Mouse (Mus musculus) hindbrain, embryonic 13.5 days (tissue): ENCODE measurements around the gene Tmc4. TPM values are rescaled to one million over a fixed set of nuclear protein-coding genes. Genes with fewer than 3 reads are reported as not detected.
"Not testable (repeated sequence)": the region's sequence is repeated elsewhere in the genome, so short reads cannot be mapped to it uniquely, and the experiment has no call there.

ENCODE experiments used
- ATAC-seq: fragments of 200-750 bp; cut with Nextera tagmentation; 2 replicates; pipeline ENCODE4 v1.8.0; 2017; ENCODE audit warnings: moderate TSS enrichment; ENCODE audit not compliant: low FRiP score
- H3K27ac ChIP-seq: fragments of 300-500 bp; sonication (generic); 2 replicates; pipeline ENCODE4 v1.5.1; 2015; ENCODE audit warnings: inconsistent platforms, mild to moderate bottlenecking, moderate library complexity
- H3K27me3 ChIP-seq: fragments of 300-500 bp; sonication (generic); 2 replicates; pipeline ENCODE4 v1.6.1; 2015; ENCODE audit warnings: mild to moderate bottlenecking, inconsistent platforms
- H3K36me3 ChIP-seq: fragments of 300-500 bp; sonication (generic); 2 replicates; pipeline ENCODE4 v1.6.1; 2015; ENCODE audit warnings: mild to moderate bottlenecking, inconsistent platforms
- H3K4me1 ChIP-seq: fragments of 300-500 bp; sonication (generic); replicated peaks from 2 replicates; pipeline ENCODE4 v1.6.1; 2015; ENCODE audit warnings: inconsistent platforms
- H3K4me2 ChIP-seq: fragments of 300-500 bp; sonication (generic); 2 replicates; pipeline ENCODE4 v1.6.1; 2015; ENCODE audit warnings: inconsistent platforms, mild to moderate bottlenecking, moderate library complexity
- H3K4me3 ChIP-seq: fragments of 300-500 bp; sonication (generic); 2 replicates; pipeline ENCODE4 v1.5.1; 2015; ENCODE audit warnings: mild to moderate bottlenecking, inconsistent platforms
- H3K9ac ChIP-seq: fragments of 300-500 bp; sonication (generic); 2 replicates; pipeline ENCODE4 v1.6.1; 2015; ENCODE audit warnings: mild to moderate bottlenecking, inconsistent platforms
- H3K9me3 ChIP-seq: fragments of 300-500 bp; sonication (generic); 2 replicates; pipeline ENCODE4 v1.6.1; 2016; ENCODE audit warnings: inconsistent platforms
- WGBS: fragments of 180-500 bp; shearing (Covaris S2); methylation state at CpG from one replicate; pipeline ENCODE4 v1.1.7; 2015; 5-methylcytosine and 5-hydroxymethylcytosine counted together
- polyA plus RNA-seq: library from polyadenylated mRNA; unstranded; fragments of >200 nt; fragmentation: Nextera tagmentation; extraction: Ambion mirVana; gene quantifications from 2 replicates; pipeline ENCODE4 v1.2.1, GENCODE M21; 2015

Tmc4 gene
- polyA plus RNA-seq, 1 experiment from 2014 or later = 5.8 TPM

DNA sequence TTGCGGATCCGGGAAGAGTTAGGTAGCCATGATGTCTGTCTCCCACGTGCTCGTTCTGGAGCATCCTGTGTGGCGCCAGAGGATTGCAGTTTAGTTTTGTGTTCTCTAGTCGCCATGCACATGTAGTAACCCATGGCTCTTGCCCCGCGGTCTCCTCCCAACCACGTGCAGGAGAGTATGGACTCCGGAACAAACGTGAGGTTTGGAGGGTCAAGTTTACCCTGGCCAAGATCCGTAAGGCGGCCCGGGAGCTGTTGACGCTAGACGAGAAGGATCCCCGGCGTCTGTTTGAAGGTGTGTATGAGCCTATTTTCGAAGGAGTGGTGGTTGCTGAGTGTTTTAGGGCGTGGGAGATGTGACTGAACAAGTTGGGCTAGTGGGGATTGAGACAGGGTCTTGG lies 27.1 kb upstream of the Tmc4 start:
- Histone ChIP-seq H3K36me3 (peaks cover 42% of the 10 kb centered on the region), H3K27me3 (no peaks in the 10 kb centered on the region), H3K4me3 (peak overlapping the region; percentile 67), H3K9me3 (no peaks in the 10 kb centered on the region), H3K9ac (peak overlapping the region; percentile 82), H3K4me2 (peak overlapping the region; percentile 84), H3K27ac (peak overlapping the region; percentile 94), H3K4me1 (peaks cover 22% of the 10 kb centered on the region)
- ATAC-seq = peak; percentile 69
- under 1% methylated on average over 20 of the region's 20 CpGs for WGBS

DNA sequence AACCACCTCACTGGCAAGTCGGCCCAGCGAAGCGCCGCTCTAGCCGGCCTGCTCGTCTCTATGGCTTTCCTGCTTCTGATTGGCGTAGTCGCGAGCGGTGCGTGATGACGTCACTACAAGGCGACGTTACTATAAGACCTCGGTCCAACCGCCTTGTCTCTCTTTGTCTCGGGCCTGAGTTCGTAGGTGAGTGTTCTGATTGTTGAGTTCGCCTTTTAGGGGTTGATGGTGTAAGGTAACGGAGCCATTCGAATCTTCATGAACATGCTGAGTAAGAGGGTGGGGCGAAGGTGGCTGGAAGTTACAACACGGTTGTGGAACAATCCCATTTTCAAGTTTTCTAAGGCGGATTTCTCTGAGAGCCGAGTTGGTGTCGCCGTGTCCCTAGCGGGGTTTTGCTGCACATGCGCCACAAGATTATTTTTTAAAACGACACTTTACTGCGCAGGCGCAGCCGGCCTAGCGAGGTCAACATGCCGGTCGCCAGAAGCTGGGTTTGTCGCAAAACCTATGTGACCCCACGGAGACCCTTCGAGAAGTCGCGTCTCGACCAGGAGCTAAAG lies 26.6 kb upstream of the Tmc4 start, which contains the start of gene Rps9:
Gene Rps9, plus strand, starts transcription at position 115 of the 563 bp plus-strand sequence.
- Histone ChIP-seq H3K4me3 (peak within 1 kb of the TSS; percentile 67), H3K4me1 (peaks cover 22% of the 10 kb centered on the region), H3K36me3 (peaks cover 47% of the 10 kb centered on the region), H3K9me3 (no peaks in the 10 kb centered on the region), H3K4me2 (peak within 1 kb of the TSS; percentile 84), H3K9ac (peak within 1 kb of the TSS; percentile 82), H3K27me3 (no peaks in the 10 kb centered on the region), H3K27ac (peak within 1 kb of the TSS; percentile 94)
- ATAC-seq = peak; percentile 92
- under 1% methylated on average over 42 of the region's 42 CpGs for WGBS

DNA sequence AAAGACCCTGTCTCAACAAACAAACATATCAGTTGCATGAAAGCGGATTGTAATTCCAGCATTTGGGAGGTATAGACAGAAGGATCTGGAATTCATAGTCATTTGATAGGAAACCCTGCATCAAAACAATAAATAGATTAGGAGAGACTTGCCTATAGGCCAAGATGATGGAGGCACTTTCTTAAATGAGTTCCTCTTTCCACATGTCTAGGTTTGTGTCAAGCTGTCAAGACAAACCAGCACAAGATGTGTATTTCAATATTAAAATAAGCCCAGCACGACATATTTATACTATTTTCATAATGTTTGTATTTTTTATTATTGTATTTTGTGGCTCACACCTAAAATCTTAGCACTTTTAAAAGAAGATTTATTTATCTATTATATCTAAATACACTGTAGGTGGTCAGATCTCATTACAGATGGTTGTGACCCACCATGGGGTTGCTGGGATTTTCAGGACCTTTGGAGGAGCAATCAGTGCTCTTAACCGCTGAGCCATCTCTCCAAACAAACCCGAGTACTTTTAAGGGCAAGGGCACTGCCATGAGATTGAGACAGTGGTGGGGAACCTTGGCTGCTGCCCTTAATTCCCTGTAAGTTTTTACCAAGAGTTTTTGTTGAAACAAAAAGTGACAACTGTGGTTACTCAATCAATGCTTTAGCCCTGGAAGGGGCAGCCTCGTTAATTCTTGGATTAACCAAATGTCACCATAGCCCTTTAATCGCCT lies 26.0 kb upstream of the Tmc4 start:
- H3K4me1 ChIP-seq = peaks cover 22% of the 10 kb centered on the region
- H3K9ac ChIP-seq = peak overlapping the region; percentile 82
- no peaks in the 10 kb centered on the region for H3K27me3 ChIP-seq
- peak; percentile 55 for ATAC-seq
- WGBS = 21% methylated on average over 6 of the region's 6 CpGs
- peak overlapping the region; percentile 84 for H3K4me2 ChIP-seq
- H3K36me3 ChIP-seq = peaks cover 53% of the 10 kb centered on the region
- H3K9me3 ChIP-seq = no peaks in the 10 kb centered on the region
- peak overlapping the region; percentile 67 for H3K4me3 ChIP-seq
- H3K27ac ChIP-seq = peak overlapping the region; percentile 94

DNA sequence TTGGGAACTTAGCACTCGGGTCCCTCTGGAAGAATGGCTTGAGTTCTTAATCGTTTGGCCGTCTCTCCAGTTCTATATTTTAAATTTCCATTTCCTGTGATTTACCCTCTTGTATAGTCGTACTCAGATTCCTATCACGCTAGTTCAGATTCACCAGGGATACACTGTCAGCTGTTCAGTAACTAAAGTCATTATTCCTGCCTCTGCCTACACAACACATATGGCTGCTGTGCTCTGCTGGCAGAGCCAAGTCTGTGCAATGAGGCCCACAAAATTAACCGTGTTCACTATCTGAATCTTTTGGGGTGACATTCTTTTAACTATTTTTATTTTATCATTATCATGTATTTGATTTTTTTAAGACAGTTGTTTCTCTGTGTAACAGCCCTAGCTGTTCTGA lies 21.1 kb upstream of the Tmc4 start:
- H3K27me3 ChIP-seq = no peaks in the 10 kb centered on the region
- 94% methylated on average over 6 of the region's 6 CpGs for WGBS
- H3K36me3 ChIP-seq = peaks cover 51% of the 10 kb centered on the region
- H3K27ac ChIP-seq = no peak overlapping the region
- peaks cover 12% of the 10 kb centered on the region for H3K4me1 ChIP-seq
- no peak for ATAC-seq
- no peaks in the 10 kb centered on the region for H3K9me3 ChIP-seq
- H3K9ac ChIP-seq = no peak overlapping the region
- H3K4me3 ChIP-seq = no peak overlapping the region
- H3K4me2 ChIP-seq = no peak overlapping the region

DNA sequence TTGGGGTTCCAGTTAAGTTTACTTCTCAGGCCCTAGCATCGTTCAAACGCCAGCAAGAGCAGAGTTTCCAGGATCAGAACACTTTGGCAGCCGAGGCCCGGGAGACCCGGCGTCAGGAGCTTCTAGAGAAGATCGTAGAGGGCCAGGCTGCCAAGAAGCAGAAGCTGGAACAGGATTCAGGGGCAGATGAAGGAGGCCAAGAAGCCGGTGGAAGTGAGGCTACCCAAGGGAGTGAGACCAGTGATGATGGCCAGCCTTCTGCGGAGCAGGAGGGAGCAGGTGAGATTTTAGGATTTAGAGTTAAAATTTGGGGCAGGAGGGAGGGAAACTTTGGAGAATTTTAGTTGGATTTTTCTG lies 17.6 kb upstream of the Tmc4 start:
- not testable (repeated sequence) for H3K9me3 ChIP-seq, H3K27me3 ChIP-seq, ATAC-seq
- Histone ChIP-seq H3K4me1 (peaks cover 29% of the 10 kb centered on the region), H3K4me3 (peak overlapping the region; percentile 74), H3K9ac (peak overlapping the region; percentile 95), H3K4me2 (peak overlapping the region; percentile 84), H3K27ac (peak overlapping the region; percentile 95), H3K36me3 (peaks cover 34% of the 10 kb centered on the region)
- WGBS = 9% methylated on average over 9 of the region's 9 CpGs

DNA sequence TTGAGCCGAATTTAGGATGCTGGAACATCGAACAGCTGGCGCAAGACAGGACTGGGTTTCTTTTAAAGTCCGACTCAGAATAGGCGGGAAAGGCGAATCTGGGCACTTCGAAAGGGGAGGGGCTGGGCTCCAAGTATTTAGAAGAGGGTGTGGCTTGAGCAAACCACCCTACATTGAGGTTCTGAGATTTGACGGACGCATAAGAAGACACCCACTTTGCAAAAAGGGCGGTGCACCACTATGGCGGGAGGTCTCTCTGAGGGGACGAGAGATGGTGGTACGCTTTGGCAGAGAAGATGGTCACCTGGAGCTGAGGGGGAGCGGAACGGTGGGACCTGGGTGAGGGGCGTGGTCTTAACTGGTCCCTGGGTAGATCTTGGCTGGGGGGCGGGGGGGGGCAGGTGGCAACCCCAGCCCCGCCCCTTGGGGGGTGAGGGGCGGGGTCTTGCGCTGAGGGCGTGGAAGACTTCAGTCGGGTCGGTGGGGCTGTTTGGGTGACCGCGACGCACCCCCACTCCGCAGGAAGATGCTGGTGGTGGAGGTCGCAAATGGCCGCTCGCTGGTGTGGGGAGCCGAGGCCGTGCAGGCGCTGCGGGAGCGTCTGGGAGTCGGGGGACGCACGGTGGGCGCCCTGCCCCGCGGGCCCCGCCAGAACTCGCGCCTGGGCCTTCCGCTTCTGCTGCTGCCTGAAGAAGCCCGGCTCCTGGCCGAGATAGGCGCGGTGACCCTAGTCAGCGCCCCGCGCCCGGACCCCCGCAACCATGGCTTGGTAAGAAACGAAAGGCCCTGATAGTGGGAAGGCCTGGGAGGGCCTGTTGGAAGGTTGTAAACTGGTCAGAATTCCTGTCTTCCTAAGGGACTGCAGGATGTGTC lies 17.0 kb upstream of the Tmc4 start:
- H3K27ac ChIP-seq = peak overlapping the region; percentile 95
- H3K9me3 ChIP-seq = no peaks in the 10 kb centered on the region
- no peaks in the 10 kb centered on the region for H3K27me3 ChIP-seq
- peaks cover 28% of the 10 kb centered on the region for H3K36me3 ChIP-seq
- H3K9ac ChIP-seq = peak overlapping the region; percentile 95
- peak overlapping the region; percentile 74 for H3K4me3 ChIP-seq
- ATAC-seq = peak; percentile 18
- peaks cover 29% of the 10 kb centered on the region for H3K4me1 ChIP-seq
- peak overlapping the region; percentile 84 for H3K4me2 ChIP-seq
- under 1% methylated on average over 43 of the region's 55 CpGs for WGBS

DNA sequence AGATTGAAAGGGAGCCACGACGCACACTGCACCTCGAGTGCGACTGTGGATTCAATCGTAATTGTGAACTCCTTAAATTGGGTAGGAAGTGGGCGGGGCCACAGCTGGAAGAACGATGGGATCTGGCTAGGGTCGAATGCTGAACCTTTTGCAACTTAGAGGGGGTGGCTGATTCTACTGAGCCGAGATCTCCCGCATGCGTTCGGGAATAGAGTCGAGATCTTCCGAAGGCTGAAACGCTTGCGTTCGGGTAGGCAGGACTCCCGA lies 16.4 kb upstream of the Tmc4 start:
- Histone ChIP-seq H3K9me3 (no peaks in the 10 kb centered on the region), H3K4me3 (peak overlapping the region; percentile 74), H3K4me2 (peak overlapping the region; percentile 84), H3K9ac (peak overlapping the region; percentile 95), H3K36me3 (peaks cover 24% of the 10 kb centered on the region), H3K4me1 (peaks cover 29% of the 10 kb centered on the region), H3K27ac (peak overlapping the region; percentile 95), H3K27me3 (no peaks in the 10 kb centered on the region)
- under 1% methylated on average over 18 of the region's 18 CpGs for WGBS
- ATAC-seq = no peak

DNA sequence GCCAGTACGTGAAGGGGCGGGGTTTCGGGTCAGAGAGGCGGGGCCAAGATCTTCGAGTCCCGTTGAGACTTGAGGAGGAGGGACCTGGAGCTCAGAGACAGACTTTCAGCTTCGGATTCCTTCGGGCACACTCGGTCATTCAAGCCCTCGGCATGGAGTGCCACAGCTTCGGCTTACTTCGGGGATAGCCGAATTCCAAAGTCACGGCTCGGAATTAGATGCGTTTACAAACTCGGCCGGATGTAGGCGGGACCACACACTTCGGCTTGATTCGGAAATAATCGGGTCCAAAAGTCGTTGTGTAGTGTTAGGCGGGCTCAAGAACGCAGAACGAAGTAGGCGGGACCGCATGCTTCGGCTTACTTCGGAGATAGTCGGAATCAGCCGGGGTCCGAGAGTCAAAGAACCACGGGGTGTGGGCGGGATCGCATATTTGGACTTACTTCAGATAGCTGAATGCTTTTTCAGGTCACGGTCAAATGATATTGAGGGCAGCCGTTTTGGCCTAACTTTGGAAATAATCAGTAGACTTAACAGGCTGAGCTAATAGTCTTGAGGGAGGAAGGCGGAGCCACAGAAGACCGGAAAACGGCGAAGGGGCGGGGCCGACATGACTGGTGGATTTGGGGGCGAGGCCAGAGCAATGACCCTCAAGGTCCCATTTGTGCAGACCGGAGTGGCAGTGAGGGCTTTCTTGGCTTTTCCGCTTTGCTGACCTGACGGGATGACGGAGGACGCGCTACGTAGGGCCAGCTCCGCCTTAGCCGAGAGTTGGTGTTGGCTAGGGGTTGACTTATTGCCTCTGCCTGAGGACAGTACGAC lies 15.8 kb upstream of the Tmc4 start, which contains the start of gene Mboat7:
Gene Mboat7, minus strand, starts transcription at position 537 of the 822 bp plus-strand sequence.
- Histone ChIP-seq H3K9me3 (no peaks in the 10 kb centered on the region), H3K9ac (peak within 1 kb of the TSS; percentile 95), H3K4me1 (peaks cover 29% of the 10 kb centered on the region), H3K36me3 (peaks cover 23% of the 10 kb centered on the region), H3K4me2 (peak within 1 kb of the TSS; percentile 84), H3K27me3 (no peaks in the 10 kb centered on the region), H3K27ac (peak within 1 kb of the TSS; percentile 95), H3K4me3 (peak within 1 kb of the TSS; percentile 74)
- under 1% methylated on average over 55 of the region's 55 CpGs for WGBS
- ATAC-seq = peak; percentile 93

DNA sequence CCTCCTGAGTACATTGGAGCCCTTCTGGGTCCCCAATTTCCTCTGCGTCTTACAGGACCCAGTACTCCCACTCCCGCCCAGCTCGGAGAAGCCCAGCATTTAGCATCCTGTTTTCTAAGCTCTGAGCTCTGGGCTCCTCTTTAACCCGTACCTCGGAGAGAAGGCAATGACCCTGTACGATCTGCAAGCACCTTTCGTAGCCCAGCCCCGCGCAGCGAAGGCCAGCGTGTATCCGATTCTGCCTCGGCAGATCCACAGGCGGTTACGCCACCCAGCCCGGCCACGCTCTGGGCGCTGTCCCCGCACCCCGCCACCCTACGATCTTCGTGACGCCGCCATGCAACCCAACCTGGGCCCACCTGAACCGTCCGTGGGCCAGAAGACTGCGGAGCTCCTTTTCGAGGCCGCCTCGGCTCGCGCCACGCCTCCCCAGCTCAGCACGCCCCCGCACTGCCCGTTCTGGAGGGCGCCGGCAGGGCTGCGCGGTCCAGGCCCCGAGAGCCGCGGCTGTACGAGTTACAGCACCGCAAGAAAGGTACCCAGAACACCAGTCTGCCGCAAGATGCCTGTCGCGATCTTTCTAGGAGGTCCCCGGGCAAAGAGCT lies 15.1 kb upstream of the Tmc4 start, which contains the start of gene Tsen34:
Gene Tsen34, plus strand, starts transcription at position 482 of the 605 bp plus-strand sequence.
- H3K9me3 ChIP-seq = no peaks in the 10 kb centered on the region
- H3K27me3 ChIP-seq = no peaks in the 10 kb centered on the region
- peak within 1 kb of the TSS; percentile 74 for H3K4me3 ChIP-seq
- peak within 1 kb of the TSS; percentile 84 for H3K4me2 ChIP-seq
- peak within 1 kb of the TSS; percentile 95 for H3K9ac ChIP-seq
- peak within 1 kb of the TSS; percentile 95 for H3K27ac ChIP-seq
- WGBS = under 1% methylated on average over 49 of the region's 49 CpGs
- peak; percentile 80 for ATAC-seq
- peaks cover 29% of the 10 kb centered on the region for H3K4me1 ChIP-seq
- peaks cover 22% of the 10 kb centered on the region for H3K36me3 ChIP-seq

DNA sequence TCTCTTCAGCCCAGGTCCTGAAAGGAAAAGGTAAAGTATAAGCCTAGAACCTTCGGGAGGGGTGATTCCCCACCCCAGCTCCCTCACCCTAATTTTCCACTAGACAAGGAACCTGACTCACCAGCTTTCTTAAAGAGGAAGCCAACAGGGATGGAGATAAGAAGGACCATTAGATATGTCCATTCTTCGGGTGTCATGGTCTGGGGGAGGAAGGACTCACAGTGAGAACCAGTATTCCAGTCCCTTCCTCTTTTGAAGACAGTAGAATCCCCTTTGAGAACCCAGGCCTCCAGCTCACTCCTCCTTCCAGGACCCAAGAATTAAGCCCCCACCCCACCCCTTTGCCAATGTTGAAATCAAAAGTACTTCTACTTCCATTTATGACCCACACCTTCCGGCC lies 14.6 kb upstream of the Tmc4 start:
- ATAC-seq = no peak
- Histone ChIP-seq H3K4me3 (peak overlapping the region; percentile 74), H3K27me3 (no peaks in the 10 kb centered on the region), H3K9me3 (no peaks in the 10 kb centered on the region), H3K36me3 (peaks cover 22% of the 10 kb centered on the region), H3K4me2 (peak overlapping the region; percentile 84), H3K9ac (peak overlapping the region; percentile 95), H3K4me1 (peaks cover 29% of the 10 kb centered on the region), H3K27ac (peak overlapping the region; percentile 95)
- 40% methylated on average over 3 of the region's 3 CpGs for WGBS

DNA sequence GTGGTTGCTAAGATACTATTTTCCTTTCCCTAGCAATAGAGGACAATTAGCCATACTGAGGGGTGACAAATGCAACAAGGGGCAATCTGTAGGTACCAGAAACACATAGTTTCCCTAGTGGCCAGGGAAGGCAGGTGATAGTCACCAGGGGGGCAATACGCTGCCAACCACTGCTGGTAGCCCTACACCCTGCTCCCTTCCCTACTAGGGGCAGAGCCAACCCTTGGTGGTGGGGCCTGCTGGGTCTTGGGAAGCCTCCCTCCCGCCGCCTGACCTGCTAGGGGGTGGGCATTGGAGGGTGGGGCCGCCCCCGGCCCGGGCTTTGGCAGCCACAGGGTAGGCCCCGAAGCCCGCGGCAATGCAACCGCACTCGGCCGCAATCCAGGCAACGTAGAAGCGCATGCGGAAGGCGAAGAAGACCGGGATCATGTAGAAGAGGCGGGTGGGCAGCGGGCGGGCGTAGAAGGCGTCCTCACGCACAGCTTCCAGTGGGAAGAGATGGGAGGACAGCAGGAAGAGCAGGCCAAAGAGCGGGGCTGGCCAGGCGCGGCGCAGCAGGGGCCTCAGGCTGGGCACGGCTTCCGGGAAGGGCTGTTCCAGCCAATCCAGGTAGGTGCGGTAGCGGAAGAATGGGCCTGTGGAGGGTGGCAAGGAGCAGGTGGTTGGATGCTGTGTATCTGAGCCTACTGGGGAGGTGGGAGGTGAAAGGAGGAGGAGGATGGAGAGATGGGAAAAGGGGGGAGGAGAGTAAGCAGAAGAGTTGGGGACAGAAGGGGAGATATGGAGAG lies 8.2 kb upstream of the Tmc4 start:
- no peak overlapping the region for H3K9ac ChIP-seq
- no peak overlapping the region for H3K4me2 ChIP-seq
- no peak overlapping the region for H3K4me3 ChIP-seq
- H3K9me3 ChIP-seq = no peaks in the 10 kb centered on the region
- H3K27me3 ChIP-seq = no peaks in the 10 kb centered on the region
- H3K27ac ChIP-seq = peak overlapping the region; percentile 65; the same call in 1 of the 2 replicates
- WGBS = 82% methylated on average over 31 of the region's 31 CpGs
- H3K4me1 ChIP-seq = peaks cover 26% of the 10 kb centered on the region
- peaks cover 48% of the 10 kb centered on the region for H3K36me3 ChIP-seq
- no peak for ATAC-seq
